Mouse (Mus musculus) testis, adult 10 weeks (tissue): ENCODE results near the gene Gpr50. TPM values are rescaled to one million over a fixed set of nuclear protein-coding genes. Genes with fewer than 3 reads are reported as not detected.

Source experiments
- polyA plus RNA-seq: library from polyadenylated mRNA; stranded (reverse); fragments of 350-450 nt; fragmentation: Illumina TruSeq; extraction: RNeasy Lipid Tissue Mini Kit (QIAGEN cat#74804); gene quantifications from one replicate; pipeline ENCODE4 v1.2.3, GENCODE M21; 2014; ENCODE audit warnings: low read depth, low replicate concordance

Gpr50 gene
- polyA plus RNA-seq, result 0.06 TPM

GRCm38 (mm10) chrX:71663374-71663773, at the start of gene Gpr50:
TSS of gene Gpr50 (plus strand) at chrX:71663667.

Other genes with a start within 250 kb of the Gpr50 start
- 7.0 TPM for gene Cd99l2, start 170.8 kb upstream of the Gpr50 start, polyA plus RNA-seq
- 122 TPM for gene Hmgb3, start 107.7 kb upstream of the Gpr50 start, polyA plus RNA-seq
- 13.9 TPM for gene Vma21, start 152.3 kb downstream of the Gpr50 start, polyA plus RNA-seq